Mouse (Mus musculus): ENCODE measurements around the gene Gm4922.
A peak's percentile ranks its signal among the peaks of the same experiment; 100 is the strongest.

Gene Gm4922

GRCm38 (mm10) chr10:18786693-18787092 is at the start of gene Gm4922:
Gm4922 (minus strand) TSS chr10:18786793.
- no peak for DNase-seq

GRCm38 (mm10) chr10:18835684-18836479 is 49.3 kb upstream of the Gm4922 start:
- DNase-seq, result peak; percentile 24

GRCm38 (mm10) chr10:18834389-18834788 is 47.8 kb upstream of the Gm4922 start:
- peak; percentile 13 for DNase-seq

- DNase-seq, result no peak
These were observed 45.2 kb upstream of the Gm4922 start for GRCm38 (mm10) chr10:18831823-18832222.

- DNase-seq, result no peak
These were observed 43.8 kb upstream of the Gm4922 start for GRCm38 (mm10) chr10:18830359-18830758.

- DNase-seq, result no peak
These were observed 41.3 kb upstream of the Gm4922 start for GRCm38 (mm10) chr10:18827936-18828335.

- no peak for DNase-seq
These were observed 39.5 kb upstream of the Gm4922 start for GRCm38 (mm10) chr10:18826107-18826506.

- no peak for DNase-seq
These were observed 38.5 kb upstream of the Gm4922 start for GRCm38 (mm10) chr10:18825143-18825542.

GRCm38 (mm10) chr10:18816560-18816959 is 30.0 kb upstream of the Gm4922 start:
- DNase-seq, result peak; percentile 55

- no peak for DNase-seq
These were observed 25.2 kb upstream of the Gm4922 start for GRCm38 (mm10) chr10:18811751-18812150.

GRCm38 (mm10) chr10:18790063-18790462 is 3.5 kb upstream of the Gm4922 start:
- no peak for DNase-seq

- no peak for DNase-seq
These were observed 2.0 kb upstream of the Gm4922 start for GRCm38 (mm10) chr10:18788601-18789000.

GRCm38 (mm10) chr10:18777546-18777945 is 9.0 kb downstream of the Gm4922 start:
- no peak for DNase-seq

GRCm38 (mm10) chr10:18772537-18773179 is 13.9 kb downstream of the Gm4922 start:
- no peak for DNase-seq

GRCm38 (mm10) chr10:18769909-18770308 is 16.7 kb downstream of the Gm4922 start:
- no peak for DNase-seq

GRCm38 (mm10) chr10:18760241-18760640 is 26.4 kb downstream of the Gm4922 start:
- peak; percentile 43 for DNase-seq

GRCm38 (mm10) chr10:18750057-18750456 is 36.5 kb downstream of the Gm4922 start:
- no peak for DNase-seq

- DNase-seq, result peak; percentile 67
These were observed 43.1 kb downstream of the Gm4922 start, which contains the start of gene Arfgef3 for GRCm38 (mm10) chr10:18743286-18744142. Arfgef3 (minus strand) TSS chr10:18743949.

- DNase-seq, result peak; percentile 6
These were observed 44.5 kb downstream of the Gm4922 start for GRCm38 (mm10) chr10:18742086-18742485.

- DNase-seq, result no peak
These were observed 45.6 kb downstream of the Gm4922 start for GRCm38 (mm10) chr10:18741024-18741423.

All from kidney, postnatal 14 days (tissue).